Mouse (Mus musculus) cerebellum, adult 2 months (tissue): ENCODE data around the gene Ap1m1. TPM values are rescaled to one million over a fixed set of nuclear protein-coding genes. Genes with fewer than 3 reads are reported as not detected.
A peak's percentile ranks its signal among the peaks of the same experiment; 100 is the strongest.

Source experiments
- DNase-seq, 2 experiments: peaks; one replicate each; pipeline ENCODE4 v3.0.0; 2021
- H3K27ac ChIP-seq: fragments of 200-500 bp; 2 replicates; pipeline ENCODE4 v1.5.1; 2012; ENCODE audit warnings: low read length, control low read depth, inconsistent platforms; ENCODE audit not compliant: insufficient read depth
- H3K27me3 ChIP-seq: fragments of 200-500 bp; 2 replicates; pipeline ENCODE4 v1.6.1; 2012; ENCODE audit warnings: inconsistent platforms, mild to moderate bottlenecking, low read length, moderate library complexity; ENCODE audit not compliant: control insufficient read depth, insufficient read depth
- H3K4me1 ChIP-seq: fragments of 200-500 bp; 2 replicates; pipeline ENCODE4 v1.6.1; 2011; ENCODE audit warnings: low read length; ENCODE audit not compliant: control insufficient read depth, insufficient read depth
- H3K4me3 ChIP-seq: fragments of 200-500 bp; replicated peaks from 2 replicates; pipeline ENCODE3; 2011; ENCODE audit warnings: mild to moderate bottlenecking, low read depth, low read length, control low read depth; ENCODE audit not compliant: insufficient read depth
- CTCF ChIP-seq: fragments of 200-500 bp; IDR thresholded peaks from 2 replicates; pipeline ENCODE4 v1.5.1; 2011; ENCODE audit warnings: low read depth, mild to moderate bottlenecking, control low read depth, low read length, moderate library complexity, borderline replicate concordance; ENCODE audit not compliant: insufficient read depth
- POLR2A ChIP-seq: fragments of 200-500 bp; IDR thresholded peaks from 2 replicates; pipeline ENCODE4 v1.6.1; 2011; ENCODE audit warnings: low read length, control low read depth, borderline replicate concordance; ENCODE audit not compliant: insufficient read depth
- WGBS: fragments of 180-500 bp; shearing (Covaris S2); methylation state at CpG from one replicate; pipeline ENCODE4 v1.1.7; 2018; 5-methylcytosine and 5-hydroxymethylcytosine counted together
- polyA plus RNA-seq: library from polyadenylated mRNA; depleted of rRNA; stranded (reverse); fragments of >200 nt; gene quantifications from 2 replicates; pipeline ENCODE4 v1.2.3, GENCODE M21; 2012

Gene Ap1m1
- polyA plus RNA-seq, 1 experiment, result 112 TPM

- Histone ChIP-seq H3K4me1 (no peaks in the 10 kb centered on the region; the same call in 1 of the 2 replicates), H3K4me3 (no peak overlapping the region), H3K27me3 (no peaks in the 10 kb centered on the region), H3K27ac (no peak overlapping the region)
- TF ChIP-seq CTCF (no peak), POLR2A (no peak)
- no peak for DNase-seq
- WGBS, result 64% methylated on average over 5 of the region's 5 CpGs
These were observed 17.2 kb upstream of the Ap1m1 start for GRCm38 (mm10) chr8:72222656-72223055.

- Histone ChIP-seq H3K4me1 (peaks cover 15% of the 10 kb centered on the region), H3K4me3 (peak overlapping the region; percentile 78), H3K27me3 (no peaks in the 10 kb centered on the region), H3K27ac (peak overlapping the region; percentile 67; the same call in 1 of the 2 replicates)
- no peak for DNase-seq
- under 1% methylated on average over 24 of the region's 24 CpGs for WGBS
- TF ChIP-seq CTCF (no peak), POLR2A (no peak)
These were observed 565 bp downstream of the Ap1m1 start for GRCm38 (mm10) chr8:72240403-72240763.

- peak in 1 of 2 experiments; percentile 21 for DNase-seq
- 35% methylated on average over 7 of the region's 7 CpGs for WGBS
- Histone ChIP-seq H3K4me1 (peaks cover 15% of the 10 kb centered on the region), H3K27me3 (no peaks in the 10 kb centered on the region), H3K27ac (no peak overlapping the region), H3K4me3 (peak overlapping the region; percentile 56)
- TF ChIP-seq POLR2A (no peak), CTCF (no peak)
These were observed 1.1 kb downstream of the Ap1m1 start for GRCm38 (mm10) chr8:72240951-72241350.

GRCm38 (mm10) chr8:72242226-72242625 is 2.4 kb downstream of the Ap1m1 start:
- Histone ChIP-seq H3K4me3 (no peak overlapping the region), H3K4me1 (peaks cover 15% of the 10 kb centered on the region), H3K27ac (no peak overlapping the region), H3K27me3 (no peaks in the 10 kb centered on the region)
- no peak for TF ChIP-seq POLR2A
- TF ChIP-seq CTCF, result no peak
- no peak for DNase-seq
- 14% methylated on average over 1 of the region's 1 CpGs for WGBS

- no peaks in the 10 kb centered on the region for H3K27me3 ChIP-seq
- no peak for DNase-seq
- H3K4me1 ChIP-seq, result peaks cover 15% of the 10 kb centered on the region
- no peak overlapping the region for H3K27ac ChIP-seq
- no peak overlapping the region for H3K4me3 ChIP-seq
- WGBS, result 68% methylated on average over 2 of the region's 2 CpGs
- TF ChIP-seq POLR2A, result no peak
These were observed 4.8 kb downstream of the Ap1m1 start for GRCm38 (mm10) chr8:72244610-72245009.

- Histone ChIP-seq H3K4me1 (peaks cover 2% of the 10 kb centered on the region; the same call in 1 of the 2 replicates), H3K27me3 (no peaks in the 10 kb centered on the region), H3K27ac (no peak overlapping the region), H3K4me3 (no peak overlapping the region)
- no peak for DNase-seq
- TF ChIP-seq CTCF, result no peak
- no peak for TF ChIP-seq POLR2A
- WGBS, result 52% methylated on average over 7 of the region's 7 CpGs
These were observed 17.5 kb downstream of the Ap1m1 start for GRCm38 (mm10) chr8:72257171-72257901.

- no peak for DNase-seq
- peaks cover 2% of the 10 kb centered on the region; the same call in 1 of the 2 replicates for H3K4me1 ChIP-seq
- no peak overlapping the region for H3K27ac ChIP-seq
- WGBS, result 46% methylated on average over 1 of the region's 1 CpGs
- H3K27me3 ChIP-seq, result no peaks in the 10 kb centered on the region
- H3K4me3 ChIP-seq, result no peak overlapping the region
- TF ChIP-seq CTCF (no peak), POLR2A (no peak)
These were observed 18.1 kb downstream of the Ap1m1 start for GRCm38 (mm10) chr8:72257902-72258238.

GRCm38 (mm10) chr8:72259862-72260261 is 20.0 kb downstream of the Ap1m1 start:
- 74% methylated on average over 2 of the region's 2 CpGs for WGBS
- no peak overlapping the region for H3K27ac ChIP-seq
- no peaks in the 10 kb centered on the region for H3K27me3 ChIP-seq
- TF ChIP-seq POLR2A (no peak), CTCF (no peak)
- DNase-seq, result no peak
- H3K4me1 ChIP-seq, result peaks cover 2% of the 10 kb centered on the region; the same call in 1 of the 2 replicates
- no peak overlapping the region for H3K4me3 ChIP-seq
